Mouse (Mus musculus) mouse trophoblast stem cell (cell line): ENCODE data around the gene Stk32b.

Experiments
- in situ Hi-C, 2 experiments: fragments of 300-500 bp; cut with MseI, MboI; formaldehyde crosslinking; loops; 2 replicates in 1 of 2; 3 replicates in 1 of 2; pipeline ENCODE4 v1.15.1; 2025

Stk32b gene

GRCm38 (mm10) chr5:37664962-37665361 is 52.0 kb downstream of the Stk32b start:
- in situ Hi-C loops, result no loop called here

DNA sequence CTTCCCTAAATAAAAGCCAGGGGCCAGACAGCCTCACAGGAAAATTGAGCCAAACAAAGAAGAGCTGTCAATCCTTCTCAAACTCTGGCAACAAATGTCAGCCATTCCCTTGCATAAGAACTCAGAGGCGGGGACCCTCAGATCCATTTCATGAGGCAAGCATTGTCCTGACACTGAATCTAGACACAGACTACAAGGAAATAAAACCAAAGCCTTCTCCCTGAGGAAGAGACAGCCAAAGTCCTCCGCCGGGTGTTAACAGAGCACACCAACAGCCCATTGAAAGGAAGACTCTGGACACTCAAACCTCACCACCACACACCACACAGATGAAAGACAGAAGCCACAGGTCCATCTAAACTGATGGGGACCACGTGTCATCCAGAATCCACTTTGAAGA is 57.8 kb downstream of the Stk32b start:
- in situ Hi-C loops, result no loop called here

DNA sequence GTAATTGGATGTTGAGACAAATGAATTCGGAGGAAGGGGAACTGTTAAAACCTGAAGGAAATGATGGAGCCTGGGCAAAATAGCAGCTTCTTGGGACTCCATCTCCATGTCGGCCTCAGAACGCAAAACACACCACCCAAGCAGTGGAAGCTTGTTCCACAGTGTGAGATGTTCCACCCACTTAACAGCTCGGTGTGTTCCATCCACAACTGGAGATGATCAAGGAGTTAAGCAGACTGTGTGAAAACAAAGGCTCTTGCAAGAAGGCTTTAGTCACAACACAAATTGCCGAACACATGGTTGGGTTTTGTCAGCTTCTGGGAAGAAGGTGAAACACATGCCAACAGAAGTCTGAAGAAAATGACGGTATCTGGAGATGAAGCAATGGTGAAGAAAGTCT is 59.2 kb downstream of the Stk32b start:
- in situ Hi-C loops, result no loop called here

- in situ Hi-C loops, result no loop called here
These were observed 61.8 kb downstream of the Stk32b start for GRCm38 (mm10) chr5:37655208-37655607.

GRCm38 (mm10) chr5:37650681-37651211 is 66.2 kb downstream of the Stk32b start:
- in situ Hi-C loops, result no loop called here

GRCm38 (mm10) chr5:37650089-37650601 is 66.8 kb downstream of the Stk32b start:
- in situ Hi-C loops, result no loop called here

DNA sequence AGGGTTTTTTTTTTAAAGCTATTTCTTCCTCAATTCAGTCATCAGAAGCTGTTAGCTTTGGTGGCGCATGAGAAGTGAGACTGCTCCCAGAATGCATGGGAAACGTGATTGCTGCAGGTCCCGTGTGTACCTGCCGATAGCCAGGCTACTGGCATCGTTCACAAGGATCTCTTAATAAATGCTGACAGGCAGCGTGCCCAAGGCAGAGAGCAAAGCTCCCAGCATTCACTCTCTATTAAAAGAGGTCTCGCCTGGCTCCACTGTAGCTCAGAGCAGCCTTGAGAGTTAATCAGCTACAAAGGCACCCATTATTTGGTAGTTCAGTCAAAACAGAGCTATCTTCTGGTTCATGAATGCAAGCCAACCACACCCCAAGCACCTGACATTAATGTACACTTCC is 72.9 kb downstream of the Stk32b start:
- in situ Hi-C loops, result no loop called here

DNA sequence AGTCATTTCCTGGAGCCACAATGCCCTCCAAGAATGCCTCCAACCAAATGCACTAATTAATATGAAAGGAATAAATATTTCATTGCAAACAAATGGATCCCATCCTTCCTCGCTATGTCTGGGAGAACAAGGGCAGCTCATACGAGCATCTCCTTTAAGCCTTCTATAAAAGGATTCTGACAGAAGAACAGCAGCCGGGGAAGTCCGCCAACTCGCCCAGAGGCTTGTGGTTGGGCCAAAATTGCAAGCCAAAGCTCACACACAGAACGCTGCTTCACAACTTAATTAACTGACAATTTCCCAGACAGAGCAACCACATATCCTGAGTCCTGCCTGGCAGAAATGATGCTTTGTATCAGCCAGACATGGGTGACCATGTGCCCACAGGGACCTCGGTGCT is 74.5 kb downstream of the Stk32b start:
- in situ Hi-C loops, result no loop called here

- in situ Hi-C loops, result no loop called here
These were observed 82.2 kb downstream of the Stk32b start for GRCm38 (mm10) chr5:37634791-37635190.

- in situ Hi-C loops, result no loop called here
These were observed 89.4 kb downstream of the Stk32b start for GRCm38 (mm10) chr5:37627437-37628163.

- in situ Hi-C loops, result no loop called here
These were observed 105.1 kb downstream of the Stk32b start for GRCm38 (mm10) chr5:37611874-37612273.

DNA sequence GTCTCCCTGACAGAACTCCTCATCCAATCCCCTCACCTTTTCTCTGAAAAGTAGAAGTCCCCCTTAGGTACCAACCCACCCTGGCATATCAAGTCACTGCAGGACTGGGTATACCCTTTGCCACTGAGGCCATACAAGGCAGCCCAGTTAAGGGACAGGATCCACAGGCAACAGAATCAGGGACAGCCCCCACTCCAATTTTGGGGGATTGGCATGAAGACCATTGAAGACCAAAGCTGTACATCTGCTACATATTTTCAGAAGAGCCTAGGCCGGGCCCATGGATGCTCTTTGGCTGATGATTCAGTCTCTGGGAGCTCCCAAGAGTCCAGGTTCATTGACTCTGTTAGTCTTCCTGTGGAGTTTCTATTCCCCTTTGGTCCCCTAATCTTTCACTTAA is 117.4 kb downstream of the Stk32b start:
- in situ Hi-C loops, result no loop called here

DNA sequence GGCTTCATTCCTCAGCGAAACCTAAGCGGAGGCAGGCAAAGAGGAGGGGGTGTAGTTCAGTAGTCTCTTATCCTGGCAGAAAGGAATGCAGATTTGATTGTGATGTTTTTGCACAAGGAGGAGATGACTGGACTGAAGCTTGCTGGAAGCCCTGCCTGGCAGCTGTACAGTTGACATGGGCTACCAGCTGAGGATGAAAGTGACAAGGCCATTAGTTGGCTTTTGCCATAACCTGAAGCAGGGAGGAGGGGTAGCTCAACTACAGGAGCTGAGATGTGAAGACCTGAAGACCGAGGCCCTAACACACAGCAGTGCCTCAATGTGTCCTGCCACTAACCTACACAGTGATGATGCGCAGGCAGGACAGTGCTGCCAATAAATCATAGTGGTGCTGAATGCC is 118.7 kb downstream of the Stk32b start:
- in situ Hi-C loops, result no loop called here

GRCm38 (mm10) chr5:37592411-37592810 is 124.6 kb downstream of the Stk32b start:
- in situ Hi-C loops, result no loop called here

- in situ Hi-C loops, result no loop called here
These were observed 129.1 kb downstream of the Stk32b start for GRCm38 (mm10) chr5:37587861-37588260.

- in situ Hi-C loops, result no loop called here
These were observed 130.9 kb downstream of the Stk32b start for GRCm38 (mm10) chr5:37586071-37586470.

GRCm38 (mm10) chr5:37575427-37575826 is 141.5 kb downstream of the Stk32b start:
- in situ Hi-C loops, result no loop called here

DNA sequence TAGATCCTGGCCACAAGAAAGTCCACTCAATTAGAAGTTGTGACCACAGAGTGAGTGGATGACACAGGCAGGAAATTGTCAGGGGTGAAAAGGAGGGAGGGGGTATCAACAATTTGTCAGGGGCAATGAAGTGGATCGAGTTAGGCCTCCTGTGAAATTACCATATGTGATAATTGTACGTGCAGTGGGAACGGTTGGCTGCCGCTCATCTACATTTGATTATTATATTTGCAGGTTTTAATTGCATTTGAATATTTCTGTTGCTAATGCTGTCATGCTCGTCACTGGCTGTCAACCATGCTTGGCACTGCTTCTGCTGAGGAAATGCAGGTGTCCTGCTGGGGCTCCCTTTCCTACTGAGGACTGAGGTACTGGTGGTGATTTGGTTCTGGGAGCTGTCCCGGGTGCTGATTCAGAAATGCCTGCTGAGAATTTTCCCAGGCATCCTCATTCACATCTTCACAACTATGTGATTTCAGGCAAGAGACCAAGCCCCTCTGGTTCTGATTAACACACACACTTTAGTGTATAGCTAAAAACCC is 159.6 kb downstream of the Stk32b start:
- in situ Hi-C loops, result no loop called here

GRCm38 (mm10) chr5:37554231-37554630 is 162.7 kb downstream of the Stk32b start:
- in situ Hi-C loops, result no loop called here

DNA sequence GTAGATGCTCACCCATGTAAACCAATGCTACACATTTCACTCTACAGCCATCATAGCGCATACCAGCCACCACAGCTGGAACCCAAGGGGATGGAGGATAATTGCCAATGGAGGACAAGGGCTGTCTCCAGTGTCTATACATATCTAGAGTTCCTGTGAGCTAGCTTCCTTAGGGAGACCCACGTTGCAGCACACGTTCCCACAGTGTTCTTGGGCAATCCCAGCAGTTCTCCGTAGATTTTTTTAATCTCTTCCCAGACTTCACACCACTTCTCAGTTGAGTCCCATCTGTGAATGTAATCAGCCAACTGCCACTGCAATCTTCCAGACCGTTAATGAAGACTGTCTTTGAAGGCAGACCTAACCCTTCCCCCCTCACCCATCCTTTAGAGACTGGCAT is 165.3 kb downstream of the Stk32b start:
- in situ Hi-C loops, result no loop called here

GRCm38 (mm10) chr5:37535726-37536293 is 181.2 kb downstream of the Stk32b start:
- in situ Hi-C loops, result no loop called here

- in situ Hi-C loops, result no loop called here
These were observed 181.7 kb downstream of the Stk32b start for GRCm38 (mm10) chr5:37535227-37535626.

GRCm38 (mm10) chr5:37525363-37525762 is 191.6 kb downstream of the Stk32b start:
- in situ Hi-C loops, result no loop called here
